Mouse (Mus musculus): ENCODE results near the gene Cdk9.

GRCm38 (mm10) chr2:32720053-32720452 is 7.2 kb upstream of the Cdk9 start:
- TF ChIP-seq TCF12 (IDR thresholded peaks at IDR 0.05; ENCODE audit: insufficient read depth, poor library complexity, severe bottlenecking) (no peak), POLR2A (IDR thresholded peaks at IDR 0.05; ENCODE audit: insufficient read length, low read depth) (no peak), MYOD1 (IDR thresholded peaks at IDR 0.05; ENCODE audit: control insufficient read depth in 1 of 3, insufficient read length in 2 of 3, low read depth in 2 of 3) (no peak), E2F4 (IDR thresholded peaks at IDR 0.05; ENCODE audit: insufficient read depth) (no peak), MYOG (IDR thresholded peaks at IDR 0.05; ENCODE audit: control insufficient read depth in 1 of 3, insufficient read depth in 1 of 3, insufficient read length in 2 of 3, low read depth in 2 of 3) (no peak), POLR2AphosphoS2 (IDR thresholded peaks at IDR 0.05; ENCODE audit: insufficient read length, low read depth) (no peak), USF1 (IDR thresholded peaks at IDR 0.05; ENCODE audit: low read depth) (no peak), MAX (IDR thresholded peaks at IDR 0.05; ENCODE audit: low read depth) (no peak), REST (IDR thresholded peaks at IDR 0.05; ENCODE audit: insufficient read depth, insufficient read length) (no peak), CEBPB (IDR thresholded peaks at IDR 0.05; ENCODE audit: insufficient read depth, poor library complexity, severe bottlenecking) (no peak), SRF (IDR thresholded peaks at IDR 0.05; ENCODE audit: control insufficient read depth, insufficient read length, low read depth) (no peak)
